Mouse (Mus musculus) stomach, postnatal 0 days (tissue): Measurements from ENCODE around the gene Pigp. TPM values are rescaled to one million over a fixed set of nuclear protein-coding genes. Genes with fewer than 3 reads are reported as not detected.

ENCODE experiments used
- ATAC-seq: fragments of 200-750 bp; cut with Nextera tagmentation; 2 replicates; pipeline ENCODE4 v1.8.0; 2017; ENCODE audit not compliant: low FRiP score, low TSS enrichment
- DNase-seq: peaks from one replicate; pipeline ENCODE4 v3.0.0-alpha.2; 2016; ENCODE audit warnings: low spot score
- H3K27ac ChIP-seq: fragments of 300-500 bp; sonication (generic); replicated peaks from 2 replicates; pipeline ENCODE4 v1.5.1; 2014; ENCODE audit warnings: mild to moderate bottlenecking, control low read depth
- H3K27me3 ChIP-seq: fragments of 300-500 bp; sonication (generic); 2 replicates; pipeline ENCODE4 v1.6.1; 2014; ENCODE audit warnings: low read length; ENCODE audit not compliant: control insufficient read depth, insufficient read depth
- H3K36me3 ChIP-seq: fragments of 300-500 bp; sonication (generic); 2 replicates; pipeline ENCODE4 v1.6.1; 2014; ENCODE audit warnings: low read length, mixed read lengths; ENCODE audit not compliant: control insufficient read depth, insufficient read depth
- H3K4me1 ChIP-seq: fragments of 300-500 bp; sonication (generic); replicated peaks from 2 replicates; pipeline ENCODE4 v1.6.1; 2014; ENCODE audit warnings: antibody characterized with exemption; ENCODE audit not compliant: control insufficient read depth, insufficient read depth
- H3K4me2 ChIP-seq: fragments of 300-500 bp; sonication (generic); replicated peaks from 2 replicates; pipeline ENCODE4 v1.6.1; 2014; ENCODE audit warnings: low read depth, mild to moderate bottlenecking, control low read depth, moderate library complexity
- H3K4me3 ChIP-seq: fragments of 300-500 bp; sonication (generic); 2 replicates; pipeline ENCODE4 v1.5.1; 2014; ENCODE audit warnings: low read depth, low read length, control low read depth
- H3K9ac ChIP-seq: fragments of 300-500 bp; sonication (generic); 2 replicates; pipeline ENCODE4 v1.6.1; 2014; ENCODE audit warnings: mild to moderate bottlenecking, low read length, control low read depth, mixed read lengths
- H3K9me3 ChIP-seq: fragments of 300-500 bp; sonication (generic); 2 replicates; pipeline ENCODE4 v1.6.1; 2016; ENCODE audit warnings: low read length; ENCODE audit not compliant: control insufficient read depth
- CTCF ChIP-seq: IDR thresholded peaks from 2 replicates; pipeline ENCODE4 v1.5.1; 2016; ENCODE audit warnings: antibody characterized with exemption, low read depth, mild to moderate bottlenecking, moderate library complexity
- EP300 ChIP-seq: optimal IDR thresholded peaks from 2 replicates; pipeline ENCODE3; 2016; ENCODE audit warnings: antibody characterized with exemption
- WGBS: fragments of 180-500 bp; shearing (Covaris S2); extraction: QIAGEN DNeasy Blood & Tissue Kit; methylation state at CpG from one replicate; pipeline ENCODE4 v1.1.7; 2014; 5-methylcytosine and 5-hydroxymethylcytosine counted together
- polyA plus RNA-seq: library from polyadenylated mRNA; unstranded; fragments of >200 nt; fragmentation: Nextera tagmentation; extraction: Ambion mirVana; gene quantifications from 2 replicates; pipeline ENCODE4 v1.2.1, GENCODE M21; 2015

Gene Pigp
- polyA plus RNA-seq, 1 experiment from 2014 or later = 157 TPM

- Histone ChIP-seq H3K4me3 (no peak overlapping the region), H3K27ac (no peak overlapping the region), H3K27me3 (no peaks in the 10 kb centered on the region), H3K4me2 (no peak overlapping the region), H3K9me3 (no peaks in the 10 kb centered on the region), H3K36me3 (no peaks in the 10 kb centered on the region), H3K4me1 (no peaks in the 10 kb centered on the region), H3K9ac (no peak overlapping the region)
- DNase-seq = no peak
- no peak for ATAC-seq
- 43% methylated on average over 11 of the region's 11 CpGs for WGBS
- no peak for TF ChIP-seq CTCF
- no peak for TF ChIP-seq EP300
Measured at GRCm38 (mm10) chr16:94356776-94357494, 14.7 kb downstream of the Pigp start.

- Histone ChIP-seq H3K9ac (no peak overlapping the region), H3K4me2 (no peak overlapping the region), H3K4me1 (no peaks in the 10 kb centered on the region), H3K27me3 (no peaks in the 10 kb centered on the region), H3K36me3 (no peaks in the 10 kb centered on the region), H3K27ac (no peak overlapping the region), H3K4me3 (no peak overlapping the region), H3K9me3 (no peaks in the 10 kb centered on the region)
- WGBS = 27% methylated on average over 7 of the region's 7 CpGs
- ATAC-seq = no peak
- DNase-seq = no peak
- TF ChIP-seq CTCF (no peak), EP300 (no peak)
Measured at GRCm38 (mm10) chr16:94356046-94356445, 15.6 kb downstream of the Pigp start.

GRCm38 (mm10) chr16:94354450-94354849 is 17.2 kb downstream of the Pigp start:
- TF ChIP-seq CTCF = no peak
- TF ChIP-seq EP300 = no peak
- DNase-seq = no peak
- 26% methylated on average over 9 of the region's 9 CpGs for WGBS

GRCm38 (mm10) chr16:94350287-94350677 is 21.4 kb downstream of the Pigp start:
- no peak overlapping the region for H3K27ac ChIP-seq
- H3K4me2 ChIP-seq = no peak overlapping the region
- whole genome bisulfite sequencing = 46% methylated on average over 10 of the region's 10 CpGs
- TF ChIP-seq CTCF = no peak
- TF ChIP-seq EP300 = no peak
- no peaks in the 10 kb centered on the region for H3K27me3 ChIP-seq
- ATAC-seq = no peak
- no peaks in the 10 kb centered on the region for H3K9me3 ChIP-seq
- no peaks in the 10 kb centered on the region for H3K4me1 ChIP-seq
- H3K4me3 ChIP-seq = no peak overlapping the region
- H3K9ac ChIP-seq = no peak overlapping the region
- no peaks in the 10 kb centered on the region for H3K36me3 ChIP-seq
- no peak for DNase-seq

More at GRCm38 (mm10) chr16:94354450-94354849, 17.2 kb downstream of the Pigp start:
- Histone ChIP-seq H3K9ac (no peak overlapping the region), H3K4me3 (no peak overlapping the region), H3K36me3 (no peaks in the 10 kb centered on the region), H3K27me3 (no peaks in the 10 kb centered on the region), H3K9me3 (no peaks in the 10 kb centered on the region), H3K4me2 (no peak overlapping the region), H3K27ac (no peak overlapping the region), H3K4me1 (no peaks in the 10 kb centered on the region)
- ATAC-seq = no peak

GRCm38 (mm10) chr16:94349588-94350286 is 21.9 kb downstream of the Pigp start:
- H3K9ac ChIP-seq = no peak overlapping the region
- WGBS = 63% methylated on average over 11 of the region's 11 CpGs
- H3K27ac ChIP-seq = no peak overlapping the region
- no peaks in the 10 kb centered on the region for H3K4me1 ChIP-seq
- no peak for TF ChIP-seq CTCF
- TF ChIP-seq EP300 = no peak
- H3K4me2 ChIP-seq = no peak overlapping the region
- no peaks in the 10 kb centered on the region for H3K9me3 ChIP-seq
- no peak overlapping the region for H3K4me3 ChIP-seq
- no peak for ATAC-seq
- H3K36me3 ChIP-seq = no peaks in the 10 kb centered on the region
- H3K27me3 ChIP-seq = no peaks in the 10 kb centered on the region
- DNase-seq = no peak

- no peak overlapping the region for H3K9ac ChIP-seq
- H3K27ac ChIP-seq = no peak overlapping the region
- no peak overlapping the region for H3K4me2 ChIP-seq
- H3K4me3 ChIP-seq = no peak overlapping the region
- H3K36me3 ChIP-seq = no peaks in the 10 kb centered on the region
- no peaks in the 10 kb centered on the region for H3K27me3 ChIP-seq
- no peaks in the 10 kb centered on the region for H3K9me3 ChIP-seq
- no peak for DNase-seq
- H3K4me1 ChIP-seq = no peaks in the 10 kb centered on the region
- WGBS = 76% methylated on average over 2 of the region's 2 CpGs
- ATAC-seq = no peak
- TF ChIP-seq CTCF (no peak), EP300 (no peak)
Measured at GRCm38 (mm10) chr16:94348779-94349178, 22.9 kb downstream of the Pigp start.
